Mouse (Mus musculus) hindbrain, embryonic 16.5 days (tissue): ENCODE results near the gene Ctf2. TPM values are rescaled to one million over a fixed set of nuclear protein-coding genes. Genes with fewer than 3 reads are reported as not detected.
"Not testable (repeated sequence)": the region's sequence is repeated elsewhere in the genome, so short reads cannot be mapped to it uniquely, and the experiment has no call there.

Experiments
- ATAC-seq: fragments of 200-750 bp; cut with Nextera tagmentation; 2 replicates; pipeline ENCODE4 v1.8.0; 2017; ENCODE audit warnings: moderate TSS enrichment, moderate library complexity
- H3K27ac ChIP-seq: fragments of 300-500 bp; sonication (generic); 2 replicates; pipeline ENCODE4 v1.5.1; 2014; ENCODE audit warnings: low read depth, mild to moderate bottlenecking, control low read depth, low read length, moderate library complexity
- H3K27me3 ChIP-seq: fragments of 300-500 bp; sonication (generic); replicated peaks from 2 replicates; pipeline ENCODE4 v1.6.1; 2014; ENCODE audit warnings: low read length; ENCODE audit not compliant: control insufficient read depth, insufficient read depth
- H3K36me3 ChIP-seq: fragments of 300-500 bp; sonication (generic); 2 replicates; pipeline ENCODE4 v1.6.1; 2014; ENCODE audit warnings: mild to moderate bottlenecking, low read length, moderate library complexity, mixed read lengths; ENCODE audit not compliant: control insufficient read depth, insufficient read depth
- H3K4me1 ChIP-seq: fragments of 300-500 bp; sonication (generic); 2 replicates; pipeline ENCODE4 v1.6.1; 2014; ENCODE audit warnings: low read depth, low read length; ENCODE audit not compliant: control insufficient read depth, insufficient read depth
- H3K4me2 ChIP-seq: fragments of 300-500 bp; sonication (generic); 2 replicates; pipeline ENCODE4 v1.6.1; 2014; ENCODE audit warnings: mild to moderate bottlenecking, low read length, control low read depth, moderate library complexity
- H3K4me3 ChIP-seq: fragments of 300-500 bp; sonication (generic); 2 replicates; pipeline ENCODE4 v1.5.1; 2014; ENCODE audit warnings: mild to moderate bottlenecking, low read length, control low read depth, moderate library complexity
- H3K9ac ChIP-seq: fragments of 300-500 bp; sonication (generic); 2 replicates; pipeline ENCODE4 v1.6.1; 2014; ENCODE audit warnings: low read depth, mild to moderate bottlenecking, control low read depth, low read length, moderate library complexity
- H3K9me3 ChIP-seq: fragments of 300-500 bp; sonication (generic); 2 replicates; pipeline ENCODE4 v1.6.1; 2014; ENCODE audit warnings: mild to moderate bottlenecking, low read length, moderate library complexity; ENCODE audit not compliant: control insufficient read depth
- WGBS: fragments of 180-500 bp; shearing (Covaris S2); extraction: QIAGEN DNeasy Blood & Tissue Kit; methylation state at CpG from one replicate; pipeline ENCODE4 v1.1.7; 2014; 5-methylcytosine and 5-hydroxymethylcytosine counted together
- polyA plus RNA-seq: library from polyadenylated mRNA; unstranded; fragments of >200 nt; fragmentation: Nextera tagmentation; extraction: Ambion mirVana; gene quantifications from 2 replicates; pipeline ENCODE4 v1.2.1, GENCODE M21; 2015

The Ctf2 gene
- polyA plus RNA-seq: 0.15 and 0.20 TPM in 2 replicates

DNA sequence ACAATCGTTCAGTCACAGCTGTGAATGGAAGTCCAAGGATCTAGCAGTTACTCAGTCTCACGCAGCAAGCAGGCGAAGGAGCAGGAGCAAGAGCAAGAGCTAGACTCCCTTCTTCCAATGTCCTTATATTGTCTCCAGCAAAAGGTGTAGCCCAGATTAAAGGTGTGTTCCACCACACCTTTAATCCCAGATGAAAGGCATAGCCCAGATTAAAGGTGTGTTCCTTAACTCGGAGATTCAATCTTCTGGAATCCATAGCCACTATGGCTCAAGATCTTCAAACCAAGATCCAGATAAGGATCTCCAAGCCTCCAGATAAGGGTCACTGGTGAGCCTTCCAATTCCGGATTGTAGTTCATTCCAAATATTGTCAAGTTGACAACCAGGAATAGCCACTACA, at the start of gene Ctf2:
TSS of gene Ctf2 (minus strand) at position 101 of the 400 bp plus-strand sequence.
- H3K36me3 ChIP-seq, H3K27ac ChIP-seq, H3K9me3 ChIP-seq, H3K4me2 ChIP-seq, H3K4me3 ChIP-seq, ATAC-seq, H3K27me3 ChIP-seq, H3K4me1 ChIP-seq, H3K9ac ChIP-seq: not testable (repeated sequence)
- no CpG with 5 or more reads among the region's 5 CpGs for WGBS

DNA sequence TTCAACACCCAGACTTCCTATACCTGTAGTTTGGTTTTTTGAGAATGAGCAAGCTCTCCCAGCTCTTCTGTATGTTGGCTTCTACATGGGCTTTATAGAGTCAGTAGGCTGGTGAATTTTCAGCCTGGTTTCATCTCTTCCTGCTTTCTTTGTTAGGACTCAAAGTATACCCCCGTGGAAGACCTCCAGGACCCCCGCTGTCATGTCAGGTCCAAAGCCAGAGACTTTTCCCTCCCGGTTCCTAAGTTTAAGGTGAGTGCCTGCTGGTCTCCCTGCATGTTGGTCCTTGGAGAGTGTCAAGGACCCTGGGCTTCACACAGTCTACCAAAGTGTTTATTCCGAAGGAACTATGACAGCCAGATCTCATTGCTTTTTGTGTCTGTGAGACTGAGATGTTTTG, 46.4 kb upstream of the Ctf2 start:
- no peaks in the 10 kb centered on the region for H3K27me3 ChIP-seq
- no peak overlapping the region for H3K27ac ChIP-seq
- peak overlapping the region; percentile 76 for H3K4me2 ChIP-seq
- peak overlapping the region; percentile 92 for H3K9ac ChIP-seq
- H3K36me3 ChIP-seq: peaks cover 20% of the 10 kb centered on the region
- no peak for ATAC-seq
- 83% methylated on average over 4 of the region's 4 CpGs for WGBS
- H3K4me3 ChIP-seq: peak overlapping the region; percentile 83
- H3K4me1 ChIP-seq: peaks cover 13% of the 10 kb centered on the region
- no peaks in the 10 kb centered on the region for H3K9me3 ChIP-seq

DNA sequence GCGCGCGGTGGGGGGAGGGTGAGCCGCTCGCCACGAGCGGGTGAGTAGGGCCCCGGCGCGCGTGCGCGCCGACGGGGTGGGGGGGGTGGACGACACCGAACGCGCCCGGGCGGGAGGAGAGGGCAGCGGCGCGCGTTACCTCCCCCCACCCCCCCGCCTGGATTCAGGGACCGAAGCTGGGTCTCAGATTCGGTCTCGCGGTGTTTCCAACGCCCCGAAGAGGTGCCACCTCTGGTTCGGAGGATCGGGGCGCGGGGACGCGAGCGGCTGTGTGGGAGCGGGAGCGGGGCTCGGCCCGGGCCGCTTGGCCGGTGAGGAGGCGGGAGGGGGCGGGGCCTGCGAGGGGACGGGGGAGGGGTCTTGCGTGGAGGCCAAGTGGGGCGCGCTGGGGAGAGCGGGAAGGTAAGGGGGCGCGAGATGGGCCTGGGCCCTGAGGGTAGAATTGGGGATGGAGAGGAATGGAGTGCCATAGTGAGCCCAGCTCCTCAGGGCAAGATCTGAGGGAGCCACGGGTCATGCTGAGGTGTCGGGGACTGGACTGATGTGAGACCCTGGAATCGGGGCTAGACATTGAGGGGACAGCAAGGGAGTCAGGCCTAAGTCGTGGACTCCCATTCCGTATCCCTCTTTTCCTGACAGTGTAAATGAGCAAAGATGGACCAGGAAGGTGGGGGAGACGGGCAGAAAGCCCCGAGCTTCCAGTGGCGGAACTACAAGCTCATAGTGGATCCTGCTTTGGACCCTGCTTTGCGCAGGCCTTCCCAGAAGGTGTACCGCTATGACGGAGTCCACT, 45.7 kb upstream of the Ctf2 start:
- ATAC-seq: peak; percentile 51
- Histone ChIP-seq H3K27ac (peak overlapping the region; percentile 95), H3K27me3 (no peaks in the 10 kb centered on the region), H3K4me1 (peaks cover 13% of the 10 kb centered on the region), H3K9me3 (no peaks in the 10 kb centered on the region), H3K36me3 (peaks cover 20% of the 10 kb centered on the region), H3K4me3 (peak overlapping the region; percentile 83), H3K4me2 (peak overlapping the region; percentile 76), H3K9ac (peak overlapping the region; percentile 92)
- 4% methylated on average over 40 of the region's 66 CpGs for WGBS

DNA sequence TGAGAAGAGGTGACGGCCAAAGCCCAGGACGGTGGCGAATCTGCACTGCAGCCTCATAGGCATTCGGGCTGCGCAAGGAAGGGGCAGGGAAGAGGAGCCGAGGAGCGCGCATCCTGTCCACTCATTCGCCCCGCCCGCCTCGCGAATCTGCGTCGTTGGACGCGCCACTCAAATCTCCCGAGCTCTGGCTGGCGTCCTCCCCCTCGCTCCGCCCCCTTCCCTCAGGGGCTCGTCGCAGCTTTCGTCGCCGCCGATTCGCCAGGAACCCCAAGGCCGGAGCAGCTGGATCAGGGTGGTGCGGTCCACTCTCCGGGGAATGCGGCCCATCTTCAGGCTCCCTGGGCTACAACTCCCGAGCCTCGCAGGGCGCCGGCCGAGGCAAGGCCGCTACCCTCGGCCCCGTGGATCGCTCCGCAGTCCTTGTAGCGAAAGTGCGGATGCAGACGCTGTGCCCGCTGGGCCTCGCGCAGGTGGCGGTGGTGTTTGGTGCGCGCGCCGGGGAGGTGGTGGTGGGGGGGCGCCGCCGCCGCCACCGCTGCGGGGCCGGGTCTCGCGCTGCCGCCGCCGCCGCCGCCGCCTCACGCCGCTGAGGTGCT, 45.0 kb upstream of the Ctf2 start:
- Histone ChIP-seq H3K27me3 (no peaks in the 10 kb centered on the region), H3K4me1 (peaks cover 13% of the 10 kb centered on the region), H3K36me3 (peaks cover 14% of the 10 kb centered on the region), H3K27ac (peak overlapping the region; percentile 95), H3K9ac (peak overlapping the region; percentile 92), H3K4me3 (peak overlapping the region; percentile 83), H3K9me3 (no peaks in the 10 kb centered on the region), H3K4me2 (peak overlapping the region; percentile 76)
- under 1% methylated on average over 51 of the region's 70 CpGs for WGBS
- peak; percentile 94 for ATAC-seq

DNA sequence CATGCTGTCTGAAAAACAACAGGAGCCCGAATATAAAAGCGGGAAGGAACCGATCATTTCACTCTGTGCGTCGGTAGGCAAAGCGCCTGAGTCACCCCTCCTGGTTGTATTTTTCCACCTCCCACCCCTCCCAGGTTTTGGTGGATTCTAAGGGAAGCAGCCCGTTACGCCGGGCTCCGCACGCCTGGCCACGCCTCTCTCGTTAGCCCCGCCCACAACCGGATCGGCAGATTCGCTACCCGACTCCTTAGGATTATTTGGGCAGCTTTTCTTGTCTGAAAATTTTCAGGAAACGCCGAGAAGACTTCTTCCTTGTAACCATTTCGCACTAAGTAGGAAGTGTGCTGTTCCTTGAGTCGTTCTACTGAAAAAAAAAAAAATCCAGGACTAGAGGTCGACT, 44.5 kb upstream of the Ctf2 start, which contains the start of gene Setd1a:
TSS of gene Setd1a (plus strand) at position 245 of the 400 bp plus-strand sequence.
- H3K36me3 ChIP-seq: peaks cover 12% of the 10 kb centered on the region
- H3K27me3 ChIP-seq: no peaks in the 10 kb centered on the region
- peaks cover 13% of the 10 kb centered on the region for H3K4me1 ChIP-seq
- peak within 1 kb of the TSS; percentile 95 for H3K27ac ChIP-seq
- peak within 1 kb of the TSS; percentile 92 for H3K9ac ChIP-seq
- H3K4me2 ChIP-seq: peak within 1 kb of the TSS; percentile 76
- WGBS: 0% methylated on average over 23 of the region's 23 CpGs
- H3K4me3 ChIP-seq: peak within 1 kb of the TSS; percentile 83
- no peaks in the 10 kb centered on the region for H3K9me3 ChIP-seq
- ATAC-seq: peak; percentile 69

DNA sequence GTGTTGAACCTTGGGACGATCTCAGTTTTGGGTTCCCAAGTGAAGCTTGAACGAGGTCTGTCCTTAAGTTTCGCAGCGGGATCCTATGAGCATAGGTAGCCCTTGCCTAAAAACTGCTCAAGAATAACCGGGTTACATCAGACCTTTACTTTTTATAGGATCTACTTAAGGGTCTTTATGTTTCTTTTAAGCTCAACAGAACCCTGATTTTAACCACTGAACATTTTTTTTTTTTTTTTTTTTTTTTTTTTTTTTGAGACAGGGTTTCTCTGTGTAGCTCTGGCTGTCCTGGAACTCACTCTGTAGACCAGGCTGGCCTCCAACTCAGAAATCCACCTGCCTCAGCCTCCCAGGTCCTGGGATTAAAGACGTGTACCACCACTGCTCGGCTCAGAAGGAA, 43.9 kb upstream of the Ctf2 start:
- not testable (repeated sequence) for H3K9me3 ChIP-seq, H3K27me3 ChIP-seq, ATAC-seq
- peaks cover 12% of the 10 kb centered on the region for H3K36me3 ChIP-seq
- peaks cover 13% of the 10 kb centered on the region for H3K4me1 ChIP-seq
- peak overlapping the region; percentile 83 for H3K4me3 ChIP-seq
- WGBS: 77% methylated on average over 7 of the region's 7 CpGs
- H3K9ac ChIP-seq: peak overlapping the region; percentile 92
- peak overlapping the region; percentile 76 for H3K4me2 ChIP-seq
- H3K27ac ChIP-seq: peak overlapping the region; percentile 95

DNA sequence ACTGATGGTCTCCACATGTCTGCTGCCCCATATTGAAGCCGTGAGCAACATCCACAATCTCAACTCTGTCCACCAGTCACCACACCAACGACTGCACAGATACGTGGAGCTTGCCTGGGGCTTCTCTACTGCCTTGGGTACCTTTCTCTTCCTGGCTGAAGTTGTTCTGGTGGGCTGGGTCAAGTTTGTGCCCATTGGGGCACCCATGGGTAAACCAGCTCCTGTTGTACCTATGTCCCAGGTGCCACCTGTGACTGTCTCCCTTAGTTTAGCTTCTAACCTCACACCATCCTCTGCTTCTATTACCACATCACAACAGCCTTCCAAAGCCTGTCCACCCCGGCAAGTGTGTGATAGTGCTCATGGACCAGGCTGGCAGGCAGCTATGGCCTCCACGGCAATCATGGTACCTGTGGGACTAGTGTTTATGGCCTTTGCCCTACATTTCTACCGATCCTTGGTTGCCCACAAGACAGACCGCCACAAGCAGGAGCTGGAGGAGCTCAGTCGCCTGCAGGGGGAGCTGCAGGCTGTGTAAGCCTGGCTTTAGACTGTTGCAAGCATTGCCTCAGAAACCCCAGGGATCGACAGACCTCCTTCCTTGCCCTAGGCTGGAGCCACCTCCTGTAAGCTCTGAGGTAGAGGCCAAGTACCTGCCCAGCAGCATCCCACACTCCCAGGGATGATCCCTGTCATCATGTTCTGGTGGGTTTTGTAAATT, 41.9 kb upstream of the Ctf2 start:
- Histone ChIP-seq H3K9me3 (no peaks in the 10 kb centered on the region), H3K27me3 (no peaks in the 10 kb centered on the region), H3K9ac (no peak overlapping the region), H3K4me3 (no peak overlapping the region), H3K36me3 (peaks cover under 1% of the 10 kb centered on the region; the same call in 1 of the 2 replicates), H3K4me1 (peaks cover 28% of the 10 kb centered on the region), H3K4me2 (no peak overlapping the region), H3K27ac (no peak overlapping the region)
- ATAC-seq: no peak
- WGBS: 43% methylated on average over 9 of the region's 9 CpGs

DNA sequence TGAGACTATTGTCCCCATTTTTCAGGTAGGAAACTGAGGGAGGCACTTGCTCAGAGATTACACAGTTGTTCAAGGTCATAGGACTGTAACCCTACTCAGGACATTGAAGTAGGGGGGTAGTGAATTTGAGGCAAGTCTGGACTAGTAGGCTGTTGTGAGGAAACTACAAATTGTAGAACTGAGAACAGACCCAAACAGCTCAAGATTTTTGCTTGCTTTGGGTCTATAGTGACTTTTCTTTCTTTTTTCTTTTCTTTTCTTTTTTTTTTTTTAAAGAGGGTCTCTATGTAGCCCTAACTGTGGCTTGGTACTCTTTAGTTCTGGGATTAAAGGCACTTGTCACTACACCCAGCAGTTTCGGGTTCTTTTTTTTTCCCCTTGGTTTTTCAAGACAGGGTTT, 40.6 kb upstream of the Ctf2 start:
- WGBS: 93% methylated on average over 1 of the region's 1 CpGs
- Histone ChIP-seq H3K4me3 (no peak overlapping the region), H3K9ac (no peak overlapping the region), H3K4me1 (peaks cover 23% of the 10 kb centered on the region), H3K27me3 (no peaks in the 10 kb centered on the region), H3K4me2 (no peak overlapping the region), H3K27ac (no peak overlapping the region), H3K9me3 (no peaks in the 10 kb centered on the region), H3K36me3 (peaks cover 5% of the 10 kb centered on the region)
- ATAC-seq: no peak

DNA sequence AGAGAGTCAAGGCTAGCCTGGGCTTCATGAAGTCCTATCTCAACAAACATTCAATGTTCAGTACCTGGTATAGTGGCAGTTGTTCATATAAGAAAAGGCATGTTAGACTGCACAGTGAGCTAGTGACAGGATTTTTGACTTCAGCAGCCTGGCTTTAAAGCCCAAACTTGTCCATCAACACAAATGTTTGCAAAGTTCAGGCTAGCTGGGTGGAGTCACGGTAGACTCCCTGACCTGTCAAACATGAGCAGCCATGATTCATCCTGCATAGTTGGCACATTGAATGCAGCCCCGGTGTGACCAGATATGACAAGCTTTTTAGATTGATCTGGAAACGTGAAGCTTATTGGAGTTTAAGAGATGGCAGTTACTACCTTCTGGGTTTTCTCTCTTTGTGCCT, 40.1 kb upstream of the Ctf2 start:
- Histone ChIP-seq H3K9ac (no peak overlapping the region), H3K4me1 (peaks cover 23% of the 10 kb centered on the region), H3K27me3 (no peaks in the 10 kb centered on the region), H3K4me3 (no peak overlapping the region), H3K36me3 (peaks cover 8% of the 10 kb centered on the region), H3K27ac (no peak overlapping the region), H3K9me3 (no peaks in the 10 kb centered on the region), H3K4me2 (no peak overlapping the region)
- 84% methylated on average over 3 of the region's 3 CpGs for WGBS
- ATAC-seq: no peak
